Mouse (Mus musculus): Measurements from ENCODE around the gene Prdx1. TPM values are rescaled to one million over a fixed set of nuclear protein-coding genes. Genes with fewer than 3 reads are reported as not detected.

Prdx1 gene
- total and polyA plus RNA-seq, 3 experiments: 14.8 to 303 (median 129) TPM

- no peak for TF ChIP-seq POLR2AphosphoS5 (IDR thresholded peaks at IDR 0.05; ENCODE audit: insufficient replicate concordance, low read depth, low read length)
- TF ChIP-seq GATA1 (IDR thresholded peaks at IDR 0.05; ENCODE audit: borderline replicate concordance, low read length): no peak
- TF ChIP-seq GATA2 (IDR thresholded peaks at IDR 0.05; ENCODE audit: borderline replicate concordance, low read depth, low read length): no peak
- TF ChIP-seq CTCF (IDR thresholded peaks at IDR 0.05; ENCODE audit: low read depth, low read length): no peak
- Histone ChIP-seq H3K27me3 (ENCODE audit: insufficient read depth, low read length) (no peaks in the 10 kb centered on the region), H3K9me3 (replicated peaks) (no peaks in the 10 kb centered on the region), H3K4me1 (ENCODE audit: insufficient read depth, low read depth, low read length) (peaks cover 7% of the 10 kb centered on the region; the same call in 1 of the 2 replicates), H3K4me3 (ENCODE audit: low read depth, low read length) (no peak overlapping the region), H3K36me3 (replicated peaks) (peaks cover 84% of the 10 kb centered on the region)
- DNase-seq (ENCODE audit: low spot score) (no peak), ATAC-seq (ENCODE audit: extremely low read depth, insufficient number of reproducible peaks, low FRiP score, poor library complexity, severe bottlenecking) (no peak)
Measured at GRCm38 (mm10) chr4:116698693-116699342, 13.5 kb downstream of the Prdx1 start.

- ATAC-seq (ENCODE audit: extremely low read depth, insufficient number of reproducible peaks, low FRiP score, poor library complexity, severe bottlenecking): no peak
- Histone ChIP-seq H3K4me1 (ENCODE audit: insufficient read depth, low read depth, low read length) (peaks cover 7% of the 10 kb centered on the region; the same call in 1 of the 2 replicates), H3K9me3 (replicated peaks) (no peaks in the 10 kb centered on the region), H3K27me3 (ENCODE audit: insufficient read depth, low read length) (no peaks in the 10 kb centered on the region), H3K4me3 (ENCODE audit: low read depth, low read length) (no peak overlapping the region), H3K36me3 (replicated peaks) (peaks cover 81% of the 10 kb centered on the region)
- no peak for TF ChIP-seq GATA1 (IDR thresholded peaks at IDR 0.05; ENCODE audit: borderline replicate concordance, low read length)
- TF ChIP-seq CTCF (IDR thresholded peaks at IDR 0.05; ENCODE audit: low read depth, low read length): no peak
- TF ChIP-seq GATA2 (IDR thresholded peaks at IDR 0.05; ENCODE audit: borderline replicate concordance, low read depth, low read length): no peak
- TF ChIP-seq TAL1 (conservative IDR thresholded peaks at IDR 0.05; ENCODE audit: low read depth, low read length): no peak
- TF ChIP-seq POLR2AphosphoS5 (IDR thresholded peaks at IDR 0.05; ENCODE audit: insufficient replicate concordance, low read depth, low read length): no peak
- no peak for DNase-seq (ENCODE audit: low spot score)
Measured at GRCm38 (mm10) chr4:116700964-116701363, 15.6 kb downstream of the Prdx1 start.

GRCm38 (mm10) chr4:116703804-116704203 lies 18.5 kb downstream of the Prdx1 start:
- ATAC-seq (ENCODE audit: extremely low read depth, insufficient number of reproducible peaks, low FRiP score, poor library complexity, severe bottlenecking) (no peak), DNase-seq (ENCODE audit: low spot score) (no peak)
- Histone ChIP-seq H3K4me1 (ENCODE audit: insufficient read depth, low read depth, low read length) (peaks cover 13% of the 10 kb centered on the region), H3K27me3 (ENCODE audit: insufficient read depth, low read length) (no peaks in the 10 kb centered on the region), H3K4me3 (ENCODE audit: low read depth, low read length) (no peak overlapping the region), H3K9me3 (replicated peaks) (no peaks in the 10 kb centered on the region), H3K36me3 (replicated peaks) (peaks cover 55% of the 10 kb centered on the region)
- TF ChIP-seq CTCF (IDR thresholded peaks at IDR 0.05; ENCODE audit: low read depth, low read length) (peak; percentile 80), GATA1 (IDR thresholded peaks at IDR 0.05; ENCODE audit: borderline replicate concordance, low read length) (no peak)

- H3K9me3 ChIP-seq (replicated peaks): no peaks in the 10 kb centered on the region
- no peak for TF ChIP-seq TAL1 (conservative IDR thresholded peaks at IDR 0.05; ENCODE audit: low read depth, low read length)
- TF ChIP-seq CTCF (IDR thresholded peaks at IDR 0.05; ENCODE audit: low read depth, low read length): no peak
- no peak for TF ChIP-seq GATA2 (IDR thresholded peaks at IDR 0.05; ENCODE audit: borderline replicate concordance, low read depth, low read length)
- TF ChIP-seq POLR2AphosphoS5 (IDR thresholded peaks at IDR 0.05; ENCODE audit: insufficient replicate concordance, low read depth, low read length): no peak
- no peak for TF ChIP-seq GATA1 (IDR thresholded peaks at IDR 0.05; ENCODE audit: borderline replicate concordance, low read length)
- H3K27me3 ChIP-seq (ENCODE audit: insufficient read depth, low read length): no peaks in the 10 kb centered on the region
- DNase-seq (ENCODE audit: low spot score) (no peak), ATAC-seq (ENCODE audit: extremely low read depth, insufficient number of reproducible peaks, low FRiP score, poor library complexity, severe bottlenecking) (no peak)
- H3K4me3 ChIP-seq (ENCODE audit: low read depth, low read length): peak overlapping the region; percentile 72
- peaks cover 26% of the 10 kb centered on the region for H3K4me1 ChIP-seq (ENCODE audit: insufficient read depth, low read depth, low read length)
- peaks cover 48% of the 10 kb centered on the region for H3K36me3 ChIP-seq (replicated peaks)
Measured at GRCm38 (mm10) chr4:116707666-116708065, 22.3 kb downstream of the Prdx1 start.

GRCm38 (mm10) chr4:116708201-116708764 lies 22.9 kb downstream of the Prdx1 start, which contains the start of the genes Mmachc and Ccdc163:
Gene Mmachc (minus strand): TSS chr4:116708406.
Gene Ccdc163 (plus strand): TSS chr4:116708509.
- ATAC-seq (ENCODE audit: extremely low read depth, insufficient number of reproducible peaks, low FRiP score, poor library complexity, severe bottlenecking) (peak; percentile 93), DNase-seq (ENCODE audit: low spot score) (peak; percentile 77)
- no peaks in the 10 kb centered on the region for H3K27me3 ChIP-seq (ENCODE audit: insufficient read depth, low read length)
- H3K4me3 ChIP-seq (ENCODE audit: low read depth, low read length): peak within 1 kb of the TSS; percentile 72
- H3K9me3 ChIP-seq (replicated peaks): no peaks in the 10 kb centered on the region
- H3K36me3 ChIP-seq (replicated peaks): peaks cover 48% of the 10 kb centered on the region
- no peak for TF ChIP-seq TAL1 (conservative IDR thresholded peaks at IDR 0.05; ENCODE audit: low read depth, low read length)
- no peak; the same call in 1 of the 2 replicates for TF ChIP-seq POLR2AphosphoS5 (IDR thresholded peaks at IDR 0.05; ENCODE audit: insufficient replicate concordance, low read depth, low read length)
- no peak for TF ChIP-seq CTCF (IDR thresholded peaks at IDR 0.05; ENCODE audit: low read depth, low read length)
- TF ChIP-seq GATA1 (IDR thresholded peaks at IDR 0.05; ENCODE audit: borderline replicate concordance, low read length): no peak
- TF ChIP-seq GATA2 (IDR thresholded peaks at IDR 0.05; ENCODE audit: borderline replicate concordance, low read depth, low read length): no peak
- H3K4me1 ChIP-seq (ENCODE audit: insufficient read depth, low read depth, low read length): peaks cover 26% of the 10 kb centered on the region

GRCm38 (mm10) chr4:116708791-116709390 lies 23.5 kb downstream of the Prdx1 start:
- Histone ChIP-seq H3K4me3 (ENCODE audit: low read depth, low read length) (peak overlapping the region; percentile 72), H3K4me1 (ENCODE audit: insufficient read depth, low read depth, low read length) (peaks cover 26% of the 10 kb centered on the region), H3K27me3 (ENCODE audit: insufficient read depth, low read length) (no peaks in the 10 kb centered on the region), H3K36me3 (replicated peaks) (peaks cover 46% of the 10 kb centered on the region), H3K9me3 (replicated peaks) (no peaks in the 10 kb centered on the region)
- ATAC-seq (ENCODE audit: extremely low read depth, insufficient number of reproducible peaks, low FRiP score, poor library complexity, severe bottlenecking) (no peak), DNase-seq (ENCODE audit: low spot score) (peak; percentile 45)
- TF ChIP-seq GATA2 (IDR thresholded peaks at IDR 0.05; ENCODE audit: borderline replicate concordance, low read depth, low read length): no peak
- TF ChIP-seq POLR2AphosphoS5 (IDR thresholded peaks at IDR 0.05; ENCODE audit: insufficient replicate concordance, low read depth, low read length): no peak
- no peak for TF ChIP-seq GATA1 (IDR thresholded peaks at IDR 0.05; ENCODE audit: borderline replicate concordance, low read length)
- TF ChIP-seq TAL1 (conservative IDR thresholded peaks at IDR 0.05; ENCODE audit: low read depth, low read length): no peak
- TF ChIP-seq CTCF (IDR thresholded peaks at IDR 0.05; ENCODE audit: low read depth, low read length): no peak
